8 mouse cellular contexts compared by ENCODE assay signal in genomic region chr1:66700693-66701575, GRCm38 (mm10). TPM values are rescaled to one million over a fixed set of nuclear protein-coding genes. Genes with fewer than 3 reads are reported as not detected.
DNase-seq lines count a peak whose midpoint lies in the region; ATAC-seq and TF ChIP-seq lines count a peak whose summit lies in the region.

Rpe (plus strand) TSS chr1:66700831.

- peaks cover 0 to 23% of the 10 kb centered on the region in 2 experiments for H3K36me3 ChIP-seq in CH12.LX (replicated peaks in 1 of 2; ENCODE audit: control insufficient read depth in 1 of 2, insufficient read depth in 1 of 2, low read length in 1 of 2)
- no peaks in the 10 kb centered on the region for H3K36me3 ChIP-seq in forebrain, embryonic 12.5 days (replicated peaks)
- no peaks in the 10 kb centered on the region; the same call in 1 of the 2 replicates for H3K36me3 ChIP-seq in heart, postnatal 0 days (replicated peaks; ENCODE audit: control insufficient read depth, insufficient read depth, low read length)
- no peaks in the 10 kb centered on the region for H3K36me3 ChIP-seq in liver, embryonic 16.5 days (ENCODE audit: control insufficient read depth, insufficient read depth)
- no peaks in the 10 kb centered on the region for H3K36me3 ChIP-seq in neural tube, embryonic 13.5 days
- H3K36me3 ChIP-seq in testis, adult 2 months (ENCODE audit: control insufficient read depth, insufficient read depth, low read length) = no peaks in the 10 kb centered on the region

- TF ChIP-seq RAD21 in CH12.LX (IDR thresholded peaks at IDR 0.05; ENCODE audit: low read depth, low read length) = no peak

- H3K4me3 ChIP-seq in CH12.LX (replicated peaks in 1 of 3; ENCODE audit: low read depth in 2 of 3, low read length in 2 of 3, poor library complexity in 1 of 3) = peak within 1 kb of the TSS; percentile 74 to 92 (median 83)
- H3K4me3 ChIP-seq in forebrain, embryonic 12.5 days (replicated peaks) = peak within 1 kb of the TSS; percentile 88
- H3K4me3 ChIP-seq in heart, postnatal 0 days (ENCODE audit: low read depth, low read length) = peak within 1 kb of the TSS; percentile 97
- H3K4me3 ChIP-seq in liver, embryonic 16.5 days (ENCODE audit: low read depth, low read length) = peak within 1 kb of the TSS; percentile 92
- peak within 1 kb of the TSS; percentile 87 for H3K4me3 ChIP-seq in neural tube, embryonic 13.5 days
- peak within 1 kb of the TSS; percentile 97 for H3K4me3 ChIP-seq in testis, adult 2 months (ENCODE audit: control insufficient read depth, low read depth, low read length)

- H3K9ac ChIP-seq in CH12.LX (ENCODE audit: insufficient read depth, low read depth) = peak within 1 kb of the TSS; percentile 97
- peak within 1 kb of the TSS; percentile 86 for H3K9ac ChIP-seq in forebrain, embryonic 12.5 days
- peak within 1 kb of the TSS; percentile 82 for H3K9ac ChIP-seq in heart, postnatal 0 days (replicated peaks; ENCODE audit: low read depth, low read length)
- H3K9ac ChIP-seq in liver, embryonic 16.5 days (ENCODE audit: low read depth, low read length) = peak within 1 kb of the TSS; percentile 89
- peak within 1 kb of the TSS; percentile 82 for H3K9ac ChIP-seq in neural tube, embryonic 13.5 days

- H3K27ac ChIP-seq in CH12.LX (ENCODE audit: insufficient read depth, low read depth) = peak within 1 kb of the TSS; percentile 51
- peak within 1 kb of the TSS; percentile 81 for H3K27ac ChIP-seq in forebrain, embryonic 12.5 days
- H3K27ac ChIP-seq in heart, postnatal 0 days (ENCODE audit: low read depth) = peak within 1 kb of the TSS; percentile 84
- H3K27ac ChIP-seq in liver, embryonic 16.5 days (ENCODE audit: low read length) = peak within 1 kb of the TSS; percentile 82
- H3K27ac ChIP-seq in neural tube, embryonic 13.5 days (replicated peaks) = peak within 1 kb of the TSS; percentile 84
- peak within 1 kb of the TSS; percentile 82 for H3K27ac ChIP-seq in testis, adult 2 months (ENCODE audit: control insufficient read depth, insufficient read depth, low read depth, low read length)

- peak; percentile 100 for ATAC-seq in forebrain, embryonic 12.5 days (ENCODE audit: low FRiP score)
- ATAC-seq in heart, postnatal 0 days (ENCODE audit: insufficient read depth, low read depth) = peak; percentile 100
- ATAC-seq in liver, embryonic 16.5 days (ENCODE audit: low read depth) = peak; percentile 99
- peak; percentile 100 for ATAC-seq in neural tube, embryonic 13.5 days (ENCODE audit: low read depth)

- H3K4me1 ChIP-seq in CH12.LX (ENCODE audit: control insufficient read depth in 1 of 2, insufficient read depth in 2 of 2) = peaks cover 2 to 26% of the 10 kb centered on the region in 2 experiments; a peak in 2 of 4 replicates
- peaks cover 13% of the 10 kb centered on the region for H3K4me1 ChIP-seq in forebrain, embryonic 12.5 days
- H3K4me1 ChIP-seq in heart, postnatal 0 days (ENCODE audit: control insufficient read depth, insufficient read depth) = peaks cover 6% of the 10 kb centered on the region
- H3K4me1 ChIP-seq in liver, embryonic 16.5 days (ENCODE audit: control insufficient read depth, low read depth, low read length) = peaks cover 19% of the 10 kb centered on the region
- peaks cover 30% of the 10 kb centered on the region for H3K4me1 ChIP-seq in neural tube, embryonic 13.5 days (replicated peaks)
- no peaks in the 10 kb centered on the region; the same call in none of the 2 replicates for H3K4me1 ChIP-seq in testis, adult 2 months (ENCODE audit: control insufficient read depth, insufficient read depth, low read length)

- no peaks in the 10 kb centered on the region for H3K27me3 ChIP-seq in CH12.LX (replicated peaks)
- H3K27me3 ChIP-seq in forebrain, embryonic 12.5 days = no peaks in the 10 kb centered on the region
- no peaks in the 10 kb centered on the region for H3K27me3 ChIP-seq in heart, postnatal 0 days (ENCODE audit: control insufficient read depth, insufficient read depth, low read length)
- H3K27me3 ChIP-seq in liver, embryonic 16.5 days (ENCODE audit: control insufficient read depth, insufficient read depth, low read depth, low read length) = no peaks in the 10 kb centered on the region
- H3K27me3 ChIP-seq in neural tube, embryonic 13.5 days = no peaks in the 10 kb centered on the region
- H3K27me3 ChIP-seq in testis, adult 2 months (ENCODE audit: control insufficient read depth, insufficient read depth, low read length) = no peaks in the 10 kb centered on the region

- peak in 1 of 2 experiments; percentile 24; a peak in 1 of 4 replicates for TF ChIP-seq CTCF in CH12.LX (conservative IDR thresholded peaks at IDR 0.05 in 1 of 2, IDR thresholded peaks at IDR 0.05 in 1 of 2; ENCODE audit: low read depth in 2 of 2, low read length in 2 of 2)
- TF ChIP-seq CTCF in heart, postnatal 0 days (IDR thresholded peaks at IDR 0.05; ENCODE audit: low read depth) = no peak
- TF ChIP-seq CTCF in testis, adult 2 months (IDR thresholded peaks at IDR 0.05; ENCODE audit: control insufficient read depth, insufficient read depth, insufficient replicate concordance, low read depth, low read length) = 0 out of 2 replicates have a peak, but pooled peaks have one; percentile 1

- dilution Hi-C loops in CH12.LX (cut with MboI; ENCODE audit: extremely low pct_ligation_motif_present, extremely low pct_unique_long_range_greater_than_20kb, low sequenced_read_pairs) = no loop called here

- DNase-seq in CH12.LX (ENCODE audit: extremely low read depth) = peak; percentile 92
- peak; percentile 86 for DNase-seq in c-Kit-positive CD71-positive TER-119-negative erythroid progenitor cells, embryonic 14.5 days (ENCODE audit: low read depth)
- peak; percentile 92 for DNase-seq in heart, postnatal 0 days (ENCODE audit: low spot score)
- peak; percentile 95 to 97 for DNase-seq in kidney, postnatal 4 days

- H3K79me2 ChIP-seq in CH12.LX (replicated peaks; ENCODE audit: control insufficient read depth, extremely low read depth, insufficient read depth, poor library complexity, severe bottlenecking) = peaks cover 35% of the 10 kb centered on the region

- no peak for TF ChIP-seq EP300 in CH12.LX (IDR thresholded peaks at IDR 0.05; ENCODE audit: low read length)
- TF ChIP-seq EP300 in heart, postnatal 0 days (IDR thresholded peaks at IDR 0.05; ENCODE audit: low read depth) = no peak

- TF ChIP-seq POLR2A in CH12.LX (IDR thresholded peaks at IDR 0.05; ENCODE audit: low read depth, low read length) = peak; percentile 94
- TF ChIP-seq POLR2A in testis, adult 2 months (IDR thresholded peaks at IDR 0.05; ENCODE audit: control insufficient read depth, low read depth, low read length) = peak; percentile 91

- H3K4me2 ChIP-seq in CH12.LX (ENCODE audit: insufficient read depth, low read depth, poor library complexity, severe bottlenecking) = peak within 1 kb of the TSS; percentile 96
- peak within 1 kb of the TSS; percentile 67 for H3K4me2 ChIP-seq in forebrain, embryonic 12.5 days
- H3K4me2 ChIP-seq in heart, postnatal 0 days (ENCODE audit: low read depth, low read length) = peak within 1 kb of the TSS; percentile 95
- H3K4me2 ChIP-seq in liver, embryonic 16.5 days (ENCODE audit: low read depth, low read length) = peak within 1 kb of the TSS; percentile 65
- H3K4me2 ChIP-seq in neural tube, embryonic 13.5 days = peak within 1 kb of the TSS; percentile 72

- WGBS in forebrain, embryonic 12.5 days = 2% methylated on average over 73 of the region's 73 CpGs
- under 1% methylated on average over 60 of the region's 73 CpGs for WGBS in heart, postnatal 0 days
- WGBS in liver, embryonic 16.5 days (ENCODE audit: insufficient replicate concordance) = under 1% methylated on average over 73 of the region's 73 CpGs
- under 1% methylated on average over 73 of the region's 73 CpGs for WGBS in neural tube, embryonic 13.5 days

- no peaks in the 10 kb centered on the region for H3K9me3 ChIP-seq in CH12.LX (replicated peaks; ENCODE audit: low read length)
- no peaks in the 10 kb centered on the region for H3K9me3 ChIP-seq in forebrain, embryonic 12.5 days
- no peaks in the 10 kb centered on the region for H3K9me3 ChIP-seq in heart, postnatal 0 days (replicated peaks; ENCODE audit: control insufficient read depth, low read length)
- H3K9me3 ChIP-seq in liver, embryonic 16.5 days (replicated peaks; ENCODE audit: control insufficient read depth, low read length) = no peaks in the 10 kb centered on the region
- no peaks in the 10 kb centered on the region for H3K9me3 ChIP-seq in neural tube, embryonic 13.5 days

- in situ Hi-C loops in CH12.LX (cut with MboI; ENCODE audit: low pct_ligation_motif_present, low pct_unique_long_range_greater_than_20kb, low sequenced_read_pairs) = no loop called here

TF ChIP-seq in CH12.LX, 34 proteins besides CTCF, POLR2A, EP300 and RAD21 (continues in another document):
- no peak for TF ChIP-seq USF2 (conservative IDR thresholded peaks at IDR 0.05; ENCODE audit: low read depth, low read length)
- TF ChIP-seq SMC3 (IDR thresholded peaks at IDR 0.05; ENCODE audit: low read depth, low read length) = 0 out of 2 replicates have a peak, but pooled peaks have one; percentile 3
- TF ChIP-seq ZC3H11A (IDR thresholded peaks at IDR 0.05; ENCODE audit: low read depth, low read length) = no peak
- TF ChIP-seq SIN3A (IDR thresholded peaks at IDR 0.05; ENCODE audit: low read length) = peak; percentile 85
- TF ChIP-seq MXI1 (IDR thresholded peaks at IDR 0.05; ENCODE audit: low read depth, low read length) = peak; percentile 31; the same call in 1 of the 2 replicates
- peak; percentile 36; the same call in 1 of the 2 replicates for TF ChIP-seq NRF1 (IDR thresholded peaks at IDR 0.05; ENCODE audit: low read depth, low read length)
- no peak for TF ChIP-seq E2F4 (IDR thresholded peaks at IDR 0.05; ENCODE audit: insufficient replicate concordance, low read depth, low read length)
- TF ChIP-seq HCFC1 (IDR thresholded peaks at IDR 0.05; ENCODE audit: low read depth, low read length) = peak; percentile 81
- TF ChIP-seq MYC (IDR thresholded peaks at IDR 0.05; ENCODE audit: low read depth, low read length) = no peak
- 0 out of 2 replicates have a peak, but pooled peaks have one; percentile 69 for TF ChIP-seq POLR2AphosphoS2 (IDR thresholded peaks at IDR 0.05; ENCODE audit: low read depth, low read length)
- TF ChIP-seq TCF12 (IDR thresholded peaks at IDR 0.05; ENCODE audit: low read depth, low read length) = peak; percentile 82
- TF ChIP-seq MAFK (IDR thresholded peaks at IDR 0.05; ENCODE audit: insufficient replicate concordance, low read length) = no peak

RNA-seq across cellular contexts. Expression of gene Rpe, which starts in this region (rescaled TPM):
- total RNA-seq in CH12.LX (2012; rRNA removed) (40.0 and 50.0 TPM in 2 replicates), CH12.LX (2014; rRNA removed) (67.5 and 82.1 TPM in 2 replicates)
- 48.6 and 62.4 TPM in 2 replicates for polyA plus RNA-seq in CH12.LX (2012; ENCODE audit: insufficient read length, low read depth)
- polyA plus RNA-seq in forebrain, embryonic 12.5 days (2016; fragmentation: Nextera tagmentation; extraction: Ambion mirVana) = 54.6 and 56.6 TPM in 2 replicates
- total RNA-seq in heart, postnatal 0 days (2014; rRNA removed; ENCODE audit: low replicate concordance) = 17.4 and 24.3 TPM in 2 replicates
- polyA plus RNA-seq in heart, postnatal 0 days (2015; fragmentation: Nextera tagmentation; extraction: Ambion mirVana) = 16.6 and 18.4 TPM in 2 replicates
- polyA plus RNA-seq in liver, embryonic 16.5 days (2015; fragmentation: Nextera tagmentation; extraction: Ambion mirVana) = 22.6 and 27.9 TPM in 2 replicates
- 40.0 and 41.6 TPM in 2 replicates for polyA plus RNA-seq in neural tube, embryonic 13.5 days (2015; fragmentation: Nextera tagmentation; extraction: Ambion mirVana)
- 6.7 and 7.0 TPM in 2 replicates for polyA plus RNA-seq in testis, adult 2 months (2012; rRNA removed)

Comparison
In these comparisons a context has a peak if more than half of its experiments do, and no peak if none do; other contexts are left out.
1. Peak in every context shown above with its lines: DNase-seq, ATAC-seq, H3K4me3 ChIP-seq and H3K27ac ChIP-seq.